Mouse (Mus musculus): ENCODE measurements around the gene Pi4kb. TPM values are rescaled to one million over a fixed set of nuclear protein-coding genes. Genes with fewer than 3 reads are reported as not detected.

Pi4kb gene
- total RNA-seq, 2 experiments from 2014 or later: 58.7 to 64.4 TPM

- TF ChIP-seq CTCF (conservative IDR thresholded peaks at IDR 0.05): no peak
- no peak for DNase-seq (ENCODE audit: low spot score in 2 of 2)
- peak overlapping the region; percentile 99 for H3K27ac ChIP-seq
- H3K4me3 ChIP-seq: peak overlapping the region; percentile 91
Observed at GRCm38 (mm10) chr3:94974026-94974527, 454 bp upstream of the Pi4kb start.

DNA sequence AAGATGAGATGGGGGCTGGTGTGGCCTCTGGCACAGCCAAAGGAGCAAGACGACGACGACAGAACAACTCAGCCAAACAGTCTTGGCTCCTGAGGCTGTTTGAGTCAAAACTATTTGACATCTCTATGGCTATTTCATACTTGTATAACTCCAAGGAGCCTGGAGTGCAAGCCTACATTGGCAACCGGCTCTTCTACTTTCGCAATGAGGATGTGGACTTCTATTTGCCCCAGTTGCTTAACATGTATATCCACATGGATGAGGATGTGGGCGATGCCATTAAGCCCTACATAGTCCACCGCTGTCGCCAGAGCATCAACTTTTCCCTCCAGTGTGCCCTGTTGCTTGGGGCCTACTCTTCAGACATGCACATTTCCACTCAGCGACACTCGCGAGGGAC is 9.8 kb downstream of the Pi4kb start:
- TF ChIP-seq CTCF (conservative IDR thresholded peaks at IDR 0.05): no peak
- DNase-seq (ENCODE audit: low spot score in 2 of 2): no peak
- Histone ChIP-seq H3K4me3 (no peak overlapping the region), H3K27ac (no peak overlapping the region)

- no peak overlapping the region for H3K27ac ChIP-seq
- no peak for TF ChIP-seq CTCF (conservative IDR thresholded peaks at IDR 0.05)
- no peak for DNase-seq (ENCODE audit: low spot score in 2 of 2)
Observed at GRCm38 (mm10) chr3:94985513-94985912, 11.0 kb downstream of the Pi4kb start.

GRCm38 (mm10) chr3:94987578-94987977 is 13.0 kb downstream of the Pi4kb start:
- no peak overlapping the region for H3K4me3 ChIP-seq
- no peak for TF ChIP-seq CTCF (conservative IDR thresholded peaks at IDR 0.05)
- DNase-seq (ENCODE audit: low spot score in 2 of 2): no peak
- no peak overlapping the region for H3K27ac ChIP-seq

More at GRCm38 (mm10) chr3:94985513-94985912, 11.0 kb downstream of the Pi4kb start:
- H3K4me3 ChIP-seq: no peak overlapping the region

DNA sequence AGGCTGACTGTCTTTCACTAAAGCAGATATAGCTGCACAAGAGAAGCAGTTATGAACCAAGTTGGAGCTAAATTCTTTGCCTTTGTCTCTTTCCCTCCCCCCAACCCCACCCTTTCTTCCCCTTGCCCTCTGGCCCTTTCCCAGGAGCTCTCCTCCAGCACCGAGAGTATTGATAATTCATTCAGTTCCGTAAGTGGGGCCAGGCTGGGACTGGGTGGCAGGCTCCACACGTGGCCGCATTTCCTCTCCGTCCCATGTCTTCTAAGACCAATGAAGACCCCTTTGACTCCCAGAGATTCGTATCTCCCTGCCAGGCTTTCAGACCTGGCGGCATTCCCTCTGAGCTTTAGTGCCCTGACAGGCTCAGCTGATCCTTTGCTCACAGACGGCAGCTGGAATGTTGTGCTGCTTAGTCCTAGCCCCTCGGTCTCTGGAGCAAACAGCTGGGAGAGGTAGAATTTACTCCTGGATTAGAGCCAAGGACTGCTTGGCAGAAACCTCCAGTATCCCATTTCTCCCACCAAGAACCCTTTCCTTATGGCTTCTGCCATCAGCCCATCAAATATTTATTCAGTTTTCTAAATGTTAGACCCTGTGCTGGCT is 14.7 kb downstream of the Pi4kb start:
- Histone ChIP-seq H3K4me3 (no peak overlapping the region), H3K27ac (no peak overlapping the region)
- TF ChIP-seq CTCF (conservative IDR thresholded peaks at IDR 0.05): no peak
- no peak for DNase-seq (ENCODE audit: low spot score in 2 of 2)

- Histone ChIP-seq H3K27ac (peak overlapping the region; percentile 41; the same call in 1 of the 2 replicates), H3K4me3 (no peak overlapping the region)
- peak; percentile 99 for TF ChIP-seq CTCF (conservative IDR thresholded peaks at IDR 0.05)
- peak; percentile 59 to 89 for DNase-seq (ENCODE audit: low spot score in 2 of 2)
Observed at GRCm38 (mm10) chr3:94996946-94997345, 22.4 kb downstream of the Pi4kb start.

DNA sequence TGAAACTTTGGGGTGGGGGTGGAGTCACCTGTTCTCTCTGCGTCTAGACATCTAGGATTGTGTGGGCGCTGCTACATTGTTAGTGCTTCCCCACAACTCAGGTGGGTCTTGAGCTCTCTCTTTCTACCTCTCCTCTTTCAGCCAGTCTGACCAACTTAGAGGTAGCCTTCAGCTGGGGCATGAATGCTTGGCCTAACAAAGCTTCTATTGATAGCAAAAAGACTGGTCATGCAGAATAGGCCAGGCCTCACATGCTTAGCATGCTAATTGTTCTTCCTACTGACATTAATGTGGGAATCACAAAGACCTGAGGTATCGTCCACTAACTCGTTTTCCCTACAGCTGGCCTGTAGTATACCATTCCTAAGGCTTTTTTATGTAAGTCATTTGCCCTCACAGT is 28.0 kb downstream of the Pi4kb start:
- Histone ChIP-seq H3K27ac (peak overlapping the region; percentile 67), H3K4me3 (no peak overlapping the region)
- no peak for DNase-seq (ENCODE audit: low spot score in 2 of 2)
- TF ChIP-seq CTCF (conservative IDR thresholded peaks at IDR 0.05): no peak

DNA sequence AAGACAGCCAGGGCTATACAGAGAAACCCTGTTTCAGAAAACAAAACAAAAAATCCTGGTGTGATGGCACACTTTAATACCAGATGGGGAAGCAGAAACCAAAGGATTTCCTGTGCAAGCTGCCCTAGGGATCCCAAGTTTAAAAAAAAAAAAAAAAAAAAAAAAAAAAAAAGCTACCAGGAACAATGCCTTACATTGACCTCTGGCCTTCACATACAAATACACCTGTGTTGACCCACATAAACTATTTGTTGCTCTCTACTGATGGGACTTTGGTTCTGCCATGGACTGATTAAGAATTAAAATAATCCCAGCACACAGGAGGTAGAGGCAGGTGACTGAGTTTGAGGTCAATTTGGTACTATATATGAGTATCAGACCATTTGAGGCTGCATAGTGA is 28.7 kb downstream of the Pi4kb start:
- DNase-seq (ENCODE audit: low spot score in 2 of 2): no peak
- H3K4me3 ChIP-seq: no peak overlapping the region
- no peak for TF ChIP-seq CTCF (conservative IDR thresholded peaks at IDR 0.05)
- peak overlapping the region; percentile 67; the same call in 1 of the 2 replicates for H3K27ac ChIP-seq

- DNase-seq (ENCODE audit: low spot score in 2 of 2): no peak
- no peak for TF ChIP-seq CTCF (conservative IDR thresholded peaks at IDR 0.05)
- Histone ChIP-seq H3K4me3 (no peak overlapping the region), H3K27ac (peak overlapping the region; percentile 58)
Observed at GRCm38 (mm10) chr3:95005651-95006050, 31.1 kb downstream of the Pi4kb start.

DNA sequence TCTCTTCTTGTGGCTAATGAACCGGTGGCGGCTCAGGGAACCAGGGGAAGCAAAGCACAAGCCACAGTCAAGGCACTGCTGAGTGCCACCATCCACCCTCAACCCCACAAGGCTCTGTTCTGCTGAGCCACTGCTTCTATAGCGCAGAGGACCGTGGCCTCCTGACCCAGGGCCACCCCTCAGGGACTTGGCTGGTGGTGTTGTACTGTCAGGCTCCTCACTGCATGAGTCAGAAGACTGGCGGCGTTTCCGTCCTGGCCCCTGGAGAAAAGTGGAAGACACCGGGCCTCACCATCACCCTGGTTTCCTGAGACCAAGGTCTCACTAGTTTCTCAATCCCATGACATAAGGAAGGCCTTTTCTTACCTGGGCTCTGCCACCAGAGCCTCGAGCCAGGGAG is 33.2 kb downstream of the Pi4kb start:
- Histone ChIP-seq H3K27ac (peak overlapping the region; percentile 58; the same call in 1 of the 2 replicates), H3K4me3 (no peak overlapping the region)
- DNase-seq (ENCODE audit: low spot score in 2 of 2): no peak
- TF ChIP-seq CTCF (conservative IDR thresholded peaks at IDR 0.05): no peak

DNA sequence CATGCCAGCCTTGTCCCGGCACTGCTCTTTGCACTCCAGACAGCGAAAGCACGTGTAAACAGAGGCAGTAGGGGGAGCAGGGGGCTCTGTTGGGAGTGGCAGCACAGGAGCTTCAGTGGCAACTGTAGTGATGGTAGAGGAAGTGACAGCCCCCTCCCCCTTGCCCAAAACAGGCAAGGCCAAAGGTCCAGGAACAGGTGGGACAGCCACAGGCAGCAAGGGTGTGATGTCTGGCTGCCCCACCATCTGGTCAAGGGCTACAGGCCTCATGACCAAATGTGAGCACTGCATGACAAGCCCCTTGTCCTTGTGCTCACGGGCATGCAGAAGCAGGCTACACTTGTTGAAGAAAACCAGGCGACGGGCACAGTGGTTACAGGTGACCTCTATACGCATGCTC is 35.9 kb downstream of the Pi4kb start:
- no peak overlapping the region for H3K27ac ChIP-seq
- TF ChIP-seq CTCF (conservative IDR thresholded peaks at IDR 0.05): no peak

GRCm38 (mm10) chr3:95012982-95013381 is 38.5 kb downstream of the Pi4kb start:
- no peak for TF ChIP-seq CTCF (conservative IDR thresholded peaks at IDR 0.05)
- no peak for DNase-seq (ENCODE audit: low spot score in 2 of 2)
- Histone ChIP-seq H3K4me3 (no peak overlapping the region), H3K27ac (no peak overlapping the region)

More for the DNA sequence above, 35.9 kb downstream of the Pi4kb start:
- no peak overlapping the region for H3K4me3 ChIP-seq
- DNase-seq (ENCODE audit: low spot score in 2 of 2): no peak

DNA sequence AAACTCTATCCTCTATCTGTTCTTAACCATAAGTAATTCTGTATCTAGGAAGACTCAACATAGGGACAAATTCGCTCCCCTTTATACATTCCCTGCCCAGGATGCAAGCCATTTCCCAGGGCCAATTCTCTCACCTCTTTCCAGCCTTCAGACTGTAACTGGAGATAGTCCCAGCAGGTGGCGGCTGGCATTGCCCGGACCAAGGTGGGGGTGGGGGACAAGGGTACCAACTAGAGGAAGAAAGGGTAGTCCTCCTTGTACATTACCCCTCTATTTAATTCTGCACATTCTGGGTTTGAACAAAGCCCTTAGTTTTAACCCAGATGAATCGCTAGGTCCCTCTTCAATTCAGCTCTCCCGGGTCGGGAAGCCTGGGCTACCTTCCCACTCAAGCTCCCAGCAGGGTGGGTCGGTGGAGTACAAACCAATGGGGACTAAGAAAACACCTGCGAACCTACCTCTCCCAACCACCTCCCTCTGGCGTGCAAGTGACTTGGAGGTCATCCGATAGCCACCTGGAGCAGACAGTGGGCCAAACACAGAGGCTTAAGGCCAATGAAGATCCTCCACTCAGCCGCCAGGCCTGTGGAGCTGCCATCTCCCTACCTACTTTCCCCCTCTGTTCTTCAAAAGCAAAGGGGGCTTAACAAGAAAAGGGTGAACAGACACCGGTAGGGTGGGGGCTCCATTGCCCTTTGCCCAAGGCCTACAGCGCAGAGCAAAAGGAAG is 39.3 kb downstream of the Pi4kb start:
- peak; percentile 33 for TF ChIP-seq CTCF (conservative IDR thresholded peaks at IDR 0.05)
- DNase-seq (ENCODE audit: low spot score in 2 of 2): no peak
- H3K27ac ChIP-seq: peak overlapping the region; percentile 92
- H3K4me3 ChIP-seq: peak overlapping the region; percentile 78
